Mouse (Mus musculus): ENCODE measurements around the gene Olfr741.

Gene Olfr741

DNA sequence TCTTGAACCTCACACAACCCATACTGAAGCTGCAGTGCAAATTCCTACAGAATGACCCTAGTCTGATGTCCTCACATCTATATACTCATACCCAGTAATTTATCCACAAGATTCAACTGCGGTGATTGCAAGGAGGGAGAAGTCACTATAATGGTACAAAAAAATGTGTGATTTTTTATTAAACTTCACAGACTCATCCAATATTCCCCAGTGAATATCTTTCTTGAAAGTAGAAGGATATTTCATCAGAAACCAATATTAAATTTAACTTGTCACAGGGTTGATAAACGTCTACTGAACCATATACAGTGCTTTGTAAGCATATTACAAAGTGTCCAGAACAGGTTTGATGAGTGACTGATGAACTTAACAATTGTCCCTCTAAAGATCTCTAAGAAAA is at the start of gene Olfr741:
Gene Olfr741 (plus strand): TSS at position 301 of the 400 bp plus-strand sequence.
- DNase-seq = no peak

DNA sequence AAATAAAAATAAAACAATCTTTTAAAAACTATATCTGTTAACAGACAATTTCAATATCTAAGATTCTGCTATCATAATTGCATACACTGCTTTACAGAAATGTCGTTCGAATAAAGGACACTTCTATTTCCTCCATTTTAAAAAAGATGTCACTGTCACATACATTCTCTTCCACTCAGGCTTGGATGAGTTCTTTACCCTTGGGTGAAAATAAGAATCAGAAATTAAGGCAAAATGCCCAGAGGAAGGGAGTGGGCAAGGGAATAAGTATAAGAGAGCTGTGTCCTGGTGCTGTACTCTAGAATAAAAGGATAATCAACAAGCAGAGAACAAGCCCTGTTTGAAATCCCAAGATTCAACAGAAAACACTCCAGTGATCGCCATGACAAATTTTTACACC is 27.3 kb upstream of the Olfr741 start, which contains the start of gene Olfr740:
Gene Olfr740 (plus strand): TSS at position 301 of the 400 bp plus-strand sequence.
- no peak for DNase-seq

DNA sequence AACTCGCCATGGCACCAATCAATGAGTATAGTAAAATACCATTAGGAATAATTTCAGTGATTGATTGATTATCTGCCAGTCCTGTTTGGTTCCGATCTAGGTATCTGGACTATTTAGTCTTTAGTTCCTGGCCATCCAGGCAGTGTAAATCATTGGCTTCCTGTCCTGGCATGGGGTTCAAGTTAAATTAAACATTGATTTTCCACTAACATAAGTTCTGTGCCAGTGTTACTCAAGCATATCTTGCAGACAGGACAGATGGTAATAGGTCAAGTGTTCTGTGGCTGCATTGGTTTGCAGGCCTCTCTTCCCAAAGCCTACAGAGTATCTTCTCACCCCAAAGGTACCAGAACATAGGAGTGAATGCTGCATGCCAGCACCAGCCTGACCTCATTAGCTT is 5.9 kb downstream of the Olfr741 start:
- DNase-seq = no peak

DNA sequence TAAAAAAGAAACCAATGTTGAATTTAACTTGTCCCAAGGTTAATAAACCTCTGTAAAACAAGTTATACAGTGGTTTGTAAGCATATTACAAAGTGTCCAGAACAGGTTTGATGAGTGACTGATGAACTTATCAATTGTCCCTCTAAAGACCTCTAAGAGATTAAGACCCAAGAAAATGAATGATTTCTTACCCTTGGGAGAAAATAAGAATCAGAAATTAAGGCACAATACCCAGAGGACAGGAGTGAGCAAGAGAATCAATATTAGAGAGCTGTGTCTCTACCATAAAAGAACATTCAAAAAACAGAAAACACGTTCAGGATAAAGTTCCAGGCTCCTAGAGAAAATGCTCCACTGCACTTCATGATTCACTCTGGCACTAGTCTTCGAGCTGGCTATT is 30.8 kb downstream of the Olfr741 start, which contains the start of gene Olfr742:
Gene Olfr742 (plus strand): TSS at position 301 of the 400 bp plus-strand sequence.
- no peak for DNase-seq

DNA sequence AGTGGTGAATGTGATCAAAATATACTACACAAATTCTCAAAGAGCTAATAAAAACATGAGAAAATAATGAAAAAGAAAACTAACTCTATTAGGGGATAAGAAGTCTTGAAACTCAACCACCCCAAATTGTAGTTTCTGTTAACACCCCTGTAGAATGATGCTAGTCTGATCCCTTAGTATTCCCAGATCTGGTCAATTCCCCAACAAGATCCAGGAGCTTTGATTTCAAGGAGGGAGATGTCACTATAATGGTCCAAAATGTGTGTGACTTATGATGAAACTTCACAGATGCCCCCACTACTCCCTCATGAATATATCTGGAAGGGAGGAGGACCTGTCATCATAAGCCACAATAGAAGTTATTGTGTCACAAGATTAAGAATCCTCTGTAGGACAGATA is 49.0 kb downstream of the Olfr741 start, which contains the start of gene Olfr743:
Gene Olfr743 (plus strand): TSS at position 301 of the 400 bp plus-strand sequence.
- no peak for DNase-seq
